Mouse (Mus musculus) left cerebral cortex, postnatal 10 days (tissue): ENCODE results near the gene Trim24. TPM values are rescaled to one million over a fixed set of nuclear protein-coding genes. Genes with fewer than 3 reads are reported as not detected.

Experiments
- DNase-seq, 2 experiments: peaks; one replicate each; pipeline ENCODE4 v3.0.0; 2021 to 2022; ENCODE audit warnings: low spot score in 2 of 2, mixed read lengths in 1 of 2; ENCODE audit errors: extremely low spot score in 1 of 2
- intact Hi-C: fragments of 180-260 bp; cut with DNase I; formaldehyde crosslinking; loops from one replicate; pipeline ENCODE4 v1.15.1; 2025
- total RNA-seq, 2 experiments: library from RNA; stranded (reverse); gene quantifications; 2 replicates each; pipeline ENCODE4 v1.2.3; 2021

The Trim24 gene
- total RNA-seq, 2 experiments from 2014 or later: 39.1 to 43.0 TPM

DNA sequence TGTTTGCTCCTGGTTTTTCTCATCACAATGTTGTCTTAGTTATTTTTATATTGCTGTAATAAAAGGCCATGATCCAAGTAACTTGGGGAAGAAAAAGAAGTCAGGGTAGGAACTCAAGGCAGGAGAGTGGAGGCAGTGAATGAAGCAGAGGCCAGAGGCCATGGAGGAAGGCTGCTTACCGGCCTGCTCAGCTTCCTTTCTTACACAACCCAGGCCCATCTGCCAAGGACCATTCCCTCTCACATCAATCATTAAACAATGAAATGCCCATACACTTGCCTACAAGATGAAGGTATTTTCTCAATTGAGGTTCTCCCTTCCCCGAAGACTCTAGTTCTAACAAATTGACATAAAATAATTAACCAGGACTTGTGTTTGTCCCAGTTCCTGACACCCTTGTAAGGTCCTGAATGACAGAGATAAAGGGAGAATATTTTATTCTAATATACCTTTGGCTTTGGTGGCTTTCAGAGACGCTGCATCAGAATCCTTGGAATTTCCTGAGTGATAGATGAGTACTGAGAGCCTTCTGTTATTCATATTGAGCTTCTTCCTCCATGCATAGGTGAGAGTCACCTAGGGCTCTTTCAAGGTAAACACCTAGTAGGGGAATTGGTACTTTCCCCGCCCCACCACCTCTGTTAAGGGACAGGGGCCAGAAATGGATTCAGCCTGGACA lies 13.3 kb upstream of the Trim24 start:
- no peak for DNase-seq
- intact Hi-C loops: no loop called here

DNA sequence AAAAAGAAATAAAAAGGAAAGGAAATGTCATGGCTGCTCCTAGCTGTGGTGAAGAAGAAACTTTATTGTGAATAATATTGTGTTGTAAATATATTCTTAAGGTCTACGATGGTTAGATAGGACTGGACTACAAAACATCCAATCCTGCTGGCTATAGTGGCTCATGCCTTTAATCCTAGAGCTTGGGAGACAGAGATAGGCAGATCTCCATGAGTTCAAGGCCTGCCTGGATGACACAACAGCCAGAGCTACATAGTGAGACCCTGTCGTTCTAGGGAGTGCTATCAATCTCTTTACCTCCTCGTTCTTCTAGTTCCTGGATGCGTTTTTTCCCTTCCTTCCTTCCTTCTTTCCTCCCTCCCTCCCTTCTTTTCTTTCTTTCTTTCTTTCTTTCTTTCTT lies 12.5 kb upstream of the Trim24 start:
- intact Hi-C loops: no loop called here

DNA sequence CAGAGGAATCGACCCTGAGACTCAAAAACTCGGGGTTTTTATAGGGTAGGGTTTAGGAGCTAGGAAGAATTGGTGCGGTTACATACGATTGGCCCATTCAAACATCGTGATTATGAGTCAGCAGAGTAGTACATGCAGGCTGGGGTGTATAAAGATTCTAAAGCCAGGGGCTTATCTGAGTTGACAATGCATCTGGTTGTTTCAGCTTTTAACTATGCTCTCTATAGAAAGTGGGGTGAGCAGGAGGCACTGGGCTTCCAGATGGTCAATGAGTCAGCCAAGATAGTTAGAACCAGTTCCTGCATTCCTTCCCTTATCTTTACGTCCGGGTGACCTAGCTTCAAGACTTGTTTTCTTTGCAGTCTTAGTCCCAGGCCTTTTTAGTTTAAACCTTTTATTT lies 7.7 kb upstream of the Trim24 start:
- intact Hi-C loops: no loop called here
- DNase-seq: no peak

More for the DNA sequence above, 12.5 kb upstream of the Trim24 start:
- no peak for DNase-seq

DNA sequence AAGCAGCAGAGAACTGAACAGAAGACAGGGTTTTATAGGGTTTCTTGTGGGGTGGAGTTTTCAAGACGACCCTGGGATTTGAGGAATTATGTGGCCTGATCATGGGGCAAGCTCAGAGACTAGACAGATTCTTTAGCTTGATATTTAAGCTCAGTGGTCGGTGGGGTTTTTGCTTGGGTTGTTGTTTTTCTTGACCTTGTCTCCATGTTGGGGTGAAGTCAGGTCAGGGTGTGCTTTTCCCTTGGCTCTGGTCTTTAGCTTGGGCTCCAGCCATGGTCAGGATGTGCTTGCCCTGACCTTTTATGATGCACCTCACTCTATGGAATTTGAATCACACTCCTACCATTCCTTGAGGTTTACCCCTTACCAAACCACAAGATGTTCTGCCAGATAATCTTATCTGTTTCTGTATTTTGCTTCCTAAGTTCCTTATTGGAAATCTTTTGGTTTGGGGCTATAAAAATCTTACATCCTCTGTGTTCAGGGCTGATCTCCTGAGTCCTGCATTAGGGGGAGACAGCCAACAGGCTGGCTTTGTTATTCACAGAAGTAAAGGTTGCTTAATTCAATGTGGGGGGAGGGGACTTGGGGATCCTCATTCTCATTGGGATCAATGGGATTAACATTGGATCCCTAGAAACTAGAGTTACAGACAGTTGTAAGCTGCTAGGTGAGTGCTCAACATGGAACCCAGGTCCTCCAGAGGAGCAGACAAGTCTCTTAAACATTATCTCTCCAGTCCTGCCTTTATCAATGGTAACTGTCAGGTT lies 6.5 kb upstream of the Trim24 start:
- intact Hi-C loops: no loop called here
- DNase-seq: no peak

DNA sequence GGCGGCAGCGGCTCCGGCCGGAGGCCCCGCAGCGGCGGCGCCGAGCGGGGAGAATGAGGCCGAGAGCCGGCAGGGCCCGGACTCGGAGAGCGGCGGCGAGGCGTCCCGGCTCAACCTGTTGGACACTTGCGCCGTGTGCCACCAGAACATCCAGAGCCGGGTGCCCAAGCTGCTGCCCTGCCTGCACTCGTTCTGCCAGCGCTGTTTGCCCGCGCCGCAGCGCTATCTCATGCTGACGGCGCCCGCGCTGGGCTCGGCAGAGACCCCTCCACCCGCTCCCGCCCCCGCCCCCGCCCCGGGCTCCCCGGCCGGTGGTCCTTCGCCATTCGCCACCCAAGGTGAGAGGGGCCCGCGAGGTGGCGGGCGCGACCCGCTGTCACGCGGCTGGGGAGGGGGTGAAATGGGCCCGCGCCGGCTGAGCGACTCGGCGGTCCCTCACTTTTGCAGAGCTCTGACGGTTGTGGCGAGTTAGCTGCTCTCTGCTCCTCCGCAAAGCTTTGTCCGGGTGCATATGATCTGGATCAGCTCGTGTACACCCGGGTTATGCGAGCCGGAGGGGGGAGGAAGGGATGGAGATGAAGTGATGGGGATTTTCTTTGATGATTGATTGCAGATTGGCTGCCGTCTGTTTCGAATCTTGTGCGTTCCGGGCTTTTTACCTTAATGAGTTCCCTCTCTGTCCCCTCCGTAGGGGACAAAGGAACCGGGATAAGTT lies 683 bp downstream of the Trim24 start:
- peak; percentile 9 to 68 for DNase-seq
- intact Hi-C loops: loop anchor here (2.0 kb wide), 1 partner anchor 278 kb away; no protein-coding TSS in a partner anchor

DNA sequence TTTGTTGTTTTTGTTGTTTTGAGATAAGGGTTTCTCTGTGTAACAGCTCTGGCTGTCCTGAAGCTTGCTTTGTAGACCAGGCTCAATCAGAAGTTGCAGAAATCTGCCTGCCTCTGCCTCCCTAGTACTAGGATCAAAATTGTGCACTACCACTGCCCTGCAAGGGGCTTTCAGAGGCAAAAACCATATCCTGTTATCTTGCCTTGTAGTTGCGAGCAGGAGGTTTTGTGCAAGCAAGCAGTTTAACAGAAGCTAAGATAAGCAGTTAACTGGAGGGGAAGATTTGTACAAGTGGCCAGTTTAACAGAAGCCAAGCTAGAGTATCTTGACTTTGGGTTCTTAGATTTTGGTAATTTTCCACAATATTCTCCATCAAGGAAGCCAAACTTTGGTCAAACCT lies 2.2 kb downstream of the Trim24 start:
- intact Hi-C loops: no loop called here
- no peak for DNase-seq

DNA sequence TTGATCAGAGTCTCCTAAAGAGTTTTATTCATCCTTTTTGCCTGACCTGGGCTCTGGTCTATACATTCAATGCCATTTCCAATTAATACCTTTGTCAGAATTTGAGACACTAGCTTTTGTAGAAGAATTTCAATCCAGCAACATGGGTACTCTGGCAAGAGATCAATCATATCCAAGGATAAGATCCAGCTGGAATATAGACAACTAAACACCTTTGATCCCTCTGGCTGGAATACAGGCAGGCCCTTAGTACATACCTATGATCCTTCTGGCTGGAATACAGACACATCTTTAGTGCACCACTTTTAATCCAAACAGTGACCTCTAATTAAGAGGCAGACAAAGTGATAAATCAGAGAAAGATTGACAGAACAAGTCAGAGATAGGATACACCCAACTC lies 3.1 kb downstream of the Trim24 start:
- intact Hi-C loops: no loop called here
- no peak for DNase-seq

DNA sequence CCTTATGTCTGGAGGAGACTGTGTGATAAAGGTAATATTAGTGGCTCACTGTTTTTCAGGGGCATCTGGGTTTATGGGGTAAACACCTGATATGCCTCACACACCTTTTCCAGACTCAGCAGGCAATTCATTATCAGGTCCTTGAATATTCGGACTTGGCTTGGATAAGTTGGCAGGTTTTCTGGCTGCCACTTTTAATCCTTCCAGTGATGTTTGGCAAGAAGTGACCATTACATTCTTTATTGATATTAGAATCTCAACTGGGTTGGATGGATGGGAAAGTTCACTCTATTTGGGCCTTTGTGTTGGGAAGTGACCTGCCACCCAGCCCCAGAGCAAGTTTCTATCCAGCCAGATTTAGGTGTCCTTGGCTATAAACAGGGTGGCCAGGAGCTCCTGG lies 7.6 kb downstream of the Trim24 start:
- intact Hi-C loops: no loop called here
- DNase-seq: no peak

DNA sequence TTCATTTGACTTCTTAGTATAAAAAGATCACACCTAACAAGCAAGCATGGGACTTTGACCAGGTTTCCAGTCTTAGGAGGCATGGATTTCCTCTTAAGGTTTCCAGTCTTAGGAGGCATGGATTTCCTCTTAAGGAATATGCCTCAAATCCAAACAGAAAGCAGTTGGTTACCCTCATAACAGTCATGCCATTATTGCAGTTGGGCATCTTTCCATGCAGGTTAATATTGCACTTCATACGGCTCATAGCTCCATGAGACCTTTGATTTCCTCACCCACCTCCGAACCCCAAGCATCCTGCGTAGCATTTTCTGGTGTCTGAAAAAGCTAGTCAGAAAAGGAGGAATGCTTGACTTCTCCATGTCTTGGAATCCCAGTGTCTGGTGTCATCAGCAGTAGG lies 10.0 kb downstream of the Trim24 start:
- no peak for DNase-seq
- intact Hi-C loops: no loop called here

DNA sequence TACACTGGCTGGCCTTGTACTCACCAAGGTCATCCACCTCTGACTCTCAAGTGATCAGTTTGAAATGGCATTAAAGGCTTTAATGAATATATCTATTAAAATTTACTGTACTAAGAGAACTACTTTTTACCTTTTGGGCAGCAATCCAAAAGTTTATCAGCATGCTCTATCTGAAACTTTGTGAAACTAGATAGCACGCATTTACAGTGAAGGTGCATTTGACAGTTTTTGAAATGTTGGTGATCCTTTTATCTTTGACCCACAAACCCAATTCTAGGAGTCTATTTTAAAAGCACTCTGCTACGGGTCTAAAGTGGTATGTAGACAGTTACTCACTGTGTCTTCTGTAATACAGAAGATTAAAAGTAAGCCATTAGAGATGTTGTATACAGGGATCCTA lies 23.0 kb downstream of the Trim24 start:
- intact Hi-C loops: no loop called here
- no peak for DNase-seq

DNA sequence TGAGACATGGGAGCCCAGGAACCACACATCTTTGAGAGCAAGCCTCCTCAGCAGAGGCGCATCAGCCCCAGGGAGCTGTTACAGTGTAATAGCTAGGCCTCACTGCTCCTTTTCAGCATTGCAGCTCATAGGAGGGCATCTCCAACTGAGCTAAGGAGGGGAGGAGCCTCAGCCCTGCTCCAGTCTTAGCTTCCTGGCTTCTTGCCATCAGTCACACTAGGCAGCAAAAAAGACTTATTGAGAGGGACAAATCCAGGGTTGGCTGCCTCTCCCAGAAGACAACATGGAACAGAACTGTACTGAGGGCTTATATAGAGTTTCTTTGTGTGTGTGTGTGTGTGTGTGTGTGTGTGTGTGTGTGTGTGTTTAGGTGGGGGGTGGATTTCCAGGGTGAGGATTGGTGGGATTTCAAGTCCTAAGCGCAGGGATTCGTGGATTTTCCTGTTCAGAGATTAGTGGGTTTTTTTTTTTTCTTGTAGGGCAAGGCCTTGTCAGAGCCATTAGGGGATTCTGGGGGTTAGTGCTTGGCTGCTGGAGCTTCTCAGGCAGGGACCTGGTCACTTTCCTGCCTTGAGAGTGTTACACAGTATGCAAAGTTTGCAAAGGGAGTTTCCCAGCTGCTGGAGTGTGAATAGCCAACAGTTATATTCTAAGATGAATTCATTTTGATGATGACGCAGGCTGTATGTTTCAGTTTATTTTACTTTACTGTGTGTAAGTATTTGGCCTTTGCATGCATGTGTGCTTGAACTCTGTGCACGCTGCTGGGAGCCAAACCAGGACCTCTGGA lies 25.2 kb downstream of the Trim24 start:
- peak; percentile 56 to 61 for DNase-seq
- intact Hi-C loops: no loop called here

DNA sequence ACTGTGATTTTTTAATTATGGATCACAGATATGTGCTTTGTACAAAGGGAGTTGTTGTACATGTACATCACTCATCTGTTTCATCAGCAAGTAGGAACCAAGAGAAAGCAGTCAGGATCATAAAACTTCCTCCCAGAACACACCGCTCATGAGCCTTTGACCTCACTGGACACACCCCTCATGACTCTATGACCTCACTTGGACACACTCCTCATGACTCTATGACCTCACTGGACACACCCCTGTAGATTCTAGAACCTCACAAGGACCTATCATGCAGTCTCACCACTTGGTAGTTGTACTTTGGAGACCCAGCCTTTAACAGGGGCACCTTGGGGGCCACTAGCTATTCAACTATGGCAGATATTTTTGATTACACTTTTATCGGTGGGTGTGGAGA lies 29.6 kb downstream of the Trim24 start:
- DNase-seq: no peak
- intact Hi-C loops: no loop called here

DNA sequence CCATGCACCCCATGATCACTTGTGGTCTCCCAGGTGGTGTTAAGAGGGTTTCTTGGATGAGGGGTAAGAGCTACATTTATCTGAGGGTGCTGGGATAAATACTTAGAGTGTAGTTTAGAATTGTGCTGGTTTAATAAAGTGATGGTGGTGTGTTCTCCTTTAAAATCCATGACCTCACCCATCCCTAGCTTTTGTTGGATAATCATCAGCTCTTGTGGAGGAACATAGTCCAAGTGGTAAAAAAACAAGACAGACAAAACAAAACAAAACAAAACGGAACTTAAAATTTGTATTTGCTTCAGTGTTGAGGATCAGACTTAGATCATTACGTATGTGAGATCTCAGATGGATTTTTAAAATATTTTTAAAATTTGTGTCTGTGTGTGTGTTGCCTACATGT lies 31.2 kb downstream of the Trim24 start:
- intact Hi-C loops: no loop called here
- DNase-seq: no peak

DNA sequence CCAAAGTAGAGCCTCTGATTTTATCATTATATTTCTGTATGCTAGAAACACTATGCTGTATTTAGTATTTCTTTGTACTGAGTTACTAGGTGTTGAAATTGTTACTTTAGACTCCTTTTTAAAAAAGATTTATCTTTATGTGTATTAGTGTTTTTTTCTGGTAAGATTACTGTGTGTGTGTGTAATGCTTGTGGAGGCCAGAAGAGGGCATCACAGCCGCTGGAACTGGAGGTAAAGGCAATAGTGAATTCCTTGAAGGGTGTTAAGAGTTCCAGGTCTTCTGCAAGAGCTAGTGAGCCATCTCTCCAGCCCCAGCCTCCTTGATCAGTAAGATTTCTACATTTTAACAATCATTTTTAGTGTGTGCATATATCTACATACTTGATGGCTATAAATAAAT lies 33.2 kb downstream of the Trim24 start:
- no peak for DNase-seq
- intact Hi-C loops: no loop called here

DNA sequence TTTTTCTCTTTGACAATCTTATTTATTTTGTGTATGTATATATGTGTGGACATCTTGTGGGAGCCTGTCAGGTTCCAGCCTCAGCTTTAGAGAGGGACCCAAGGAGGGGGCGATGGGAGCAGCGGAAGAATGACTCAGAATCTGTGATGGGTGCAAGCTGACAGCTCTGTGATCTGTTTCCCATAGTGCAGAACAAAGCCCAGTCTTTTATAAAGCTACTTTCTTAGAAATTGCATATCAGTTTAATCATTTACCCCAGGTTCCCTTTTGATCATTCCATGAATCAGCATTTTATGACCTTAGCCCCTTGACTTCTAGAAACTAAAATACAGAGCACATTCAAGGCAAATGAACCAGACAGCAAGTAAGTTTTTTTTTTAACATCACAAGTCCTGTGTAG lies 42.9 kb downstream of the Trim24 start:
- intact Hi-C loops: no loop called here
- DNase-seq: no peak

DNA sequence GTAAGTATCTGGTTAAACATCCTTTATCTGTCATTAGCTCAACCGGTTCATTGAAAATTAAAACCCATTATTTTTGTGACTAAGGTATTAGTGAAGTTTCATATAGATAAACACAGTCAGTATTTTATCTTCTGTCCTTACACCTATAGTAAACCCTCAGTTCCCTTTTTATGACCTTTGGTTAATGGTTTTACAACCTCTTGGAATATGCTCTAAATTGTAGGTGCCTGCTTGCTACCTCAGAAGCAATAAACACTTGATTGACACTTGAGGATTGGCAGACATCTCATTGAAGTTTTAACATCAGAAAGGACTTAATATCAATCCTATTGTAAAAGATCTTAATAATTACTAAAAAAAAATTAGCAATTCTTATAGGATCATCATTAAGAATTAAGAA lies 54.5 kb downstream of the Trim24 start:
- intact Hi-C loops: no loop called here
- no peak for DNase-seq

DNA sequence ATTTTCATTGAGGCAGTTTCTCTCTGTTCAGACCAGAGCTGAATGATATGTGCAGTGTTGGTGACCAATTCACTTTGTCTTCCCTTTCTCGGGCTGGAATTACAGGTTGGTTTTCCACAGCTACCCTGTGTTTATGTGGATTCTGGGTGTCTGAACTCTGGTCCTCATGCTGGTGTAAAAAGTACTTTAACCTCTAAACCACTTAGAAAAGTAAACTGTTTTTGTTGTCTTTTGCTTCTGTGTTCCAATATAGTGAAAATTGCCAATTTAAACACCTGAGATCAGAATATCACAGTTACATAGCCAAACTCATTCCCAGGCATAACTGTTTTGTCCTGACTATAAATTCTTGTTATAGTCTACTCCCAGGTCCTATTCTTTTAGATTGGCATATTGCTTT lies 56.1 kb downstream of the Trim24 start:
- intact Hi-C loops: no loop called here
- DNase-seq: no peak

DNA sequence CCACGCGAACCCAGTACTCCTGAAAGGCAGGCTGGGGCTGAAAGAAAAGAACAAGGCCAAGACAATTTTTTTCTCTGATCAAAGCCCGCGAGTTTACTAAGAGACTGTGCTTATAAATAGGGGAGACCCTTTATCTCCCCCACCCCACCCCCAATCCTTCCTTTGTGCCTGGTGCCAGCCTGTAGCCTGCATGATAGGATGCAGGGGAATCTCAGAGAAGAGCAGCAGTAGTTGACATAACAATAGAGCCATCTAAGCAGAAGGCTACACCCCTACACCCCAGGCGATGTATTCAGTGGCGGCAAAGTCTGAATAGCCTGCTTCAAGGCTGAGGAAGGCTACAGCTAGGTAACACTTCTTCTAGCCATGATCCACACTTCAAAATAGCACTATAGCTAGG lies 65.9 kb downstream of the Trim24 start:
- no peak for DNase-seq
- intact Hi-C loops: no loop called here

DNA sequence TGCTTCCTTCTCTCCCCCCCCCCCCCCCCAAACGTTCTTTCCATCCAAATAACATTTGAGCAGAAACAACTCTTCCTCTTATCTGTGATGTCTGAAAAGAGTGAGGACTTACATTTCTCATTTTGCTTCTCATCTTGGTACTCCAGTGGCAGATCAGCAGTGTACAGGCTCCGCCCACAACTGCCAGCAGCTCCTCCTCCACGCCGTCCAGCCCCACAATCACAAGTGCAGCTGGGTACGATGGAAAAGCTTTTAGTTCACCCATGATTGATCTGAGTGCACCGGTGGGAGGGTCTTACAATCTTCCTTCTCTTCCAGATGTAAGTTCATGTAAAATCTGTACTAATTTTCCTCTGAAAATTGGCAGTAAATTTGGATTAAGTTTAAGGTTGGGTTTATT lies 80.7 kb downstream of the Trim24 start:
- intact Hi-C loops: no loop called here

More for the DNA sequence above, 80.7 kb downstream of the Trim24 start:
- no peak for DNase-seq
